Mouse (Mus musculus) limb, embryonic 13.5 days (tissue): ENCODE results near the gene H2-M10.3. TPM values are rescaled to one million over a fixed set of nuclear protein-coding genes. Genes with fewer than 3 reads are reported as not detected.
"Not testable (repeated sequence)": the region's sequence is repeated elsewhere in the genome, so short reads cannot be mapped to it uniquely, and the experiment has no call there.

Experiments used
- ATAC-seq: fragments of 200-750 bp; cut with Nextera tagmentation; 2 replicates; pipeline ENCODE4 v1.8.0; 2017; ENCODE audit warnings: low read depth, moderate number of reproducible peaks, moderate TSS enrichment; ENCODE audit not compliant: low FRiP score
- H3K27ac ChIP-seq: fragments of 300-500 bp; sonication (generic); 2 replicates; pipeline ENCODE4 v1.5.1; 2015; ENCODE audit warnings: inconsistent platforms, mild to moderate bottlenecking, moderate library complexity
- H3K27me3 ChIP-seq: fragments of 300-500 bp; sonication (generic); 2 replicates; pipeline ENCODE4 v1.6.1; 2015; ENCODE audit warnings: mild to moderate bottlenecking, inconsistent platforms
- H3K36me3 ChIP-seq: fragments of 300-500 bp; sonication (generic); 2 replicates; pipeline ENCODE4 v1.6.1; 2015; ENCODE audit warnings: inconsistent platforms, mild to moderate bottlenecking, moderate library complexity
- H3K4me1 ChIP-seq: fragments of 300-500 bp; sonication (generic); 2 replicates; pipeline ENCODE4 v1.6.1; 2015; ENCODE audit warnings: inconsistent platforms
- H3K4me2 ChIP-seq: fragments of 300-500 bp; sonication (generic); replicated peaks from 2 replicates; pipeline ENCODE4 v1.6.1; 2015; ENCODE audit warnings: inconsistent platforms, mild to moderate bottlenecking, moderate library complexity
- H3K4me3 ChIP-seq: fragments of 300-500 bp; sonication (generic); 2 replicates; pipeline ENCODE4 v1.5.1; 2015; ENCODE audit warnings: moderate library complexity, mild to moderate bottlenecking, inconsistent platforms
- H3K9ac ChIP-seq: fragments of 300-500 bp; sonication (generic); 2 replicates; pipeline ENCODE4 v1.6.1; 2015; ENCODE audit warnings: mild to moderate bottlenecking, inconsistent platforms
- H3K9me3 ChIP-seq: fragments of 300-500 bp; sonication (generic); 2 replicates; pipeline ENCODE4 v1.6.1; 2016; ENCODE audit warnings: inconsistent platforms
- WGBS: fragments of 180-500 bp; shearing (Covaris S2); methylation state at CpG from one replicate; pipeline ENCODE4 v1.1.7; 2015; 5-methylcytosine and 5-hydroxymethylcytosine counted together
- polyA plus RNA-seq: library from polyadenylated mRNA; unstranded; fragments of >200 nt; fragmentation: Nextera tagmentation; extraction: Ambion mirVana; gene quantifications from 2 replicates; pipeline ENCODE4 v1.2.1, GENCODE M21; 2015

Gene H2-M10.3
- polyA plus RNA-seq: not detected in 2 replicates

- H3K36me3 ChIP-seq, H3K4me3 ChIP-seq, H3K9ac ChIP-seq, H3K9me3 ChIP-seq, H3K27me3 ChIP-seq, H3K4me2 ChIP-seq, H3K4me1 ChIP-seq, H3K27ac ChIP-seq, ATAC-seq: not testable (repeated sequence)
- WGBS: 91% methylated on average over 2 of the region's 2 CpGs
These were observed at the start of gene H2-M10.3 for GRCm38 (mm10) chr17:36368317-36368716. Gene H2-M10.3 (minus strand): TSS chr17:36368417.

- H3K9ac ChIP-seq: no peak overlapping the region
- peaks cover 6% of the 10 kb centered on the region; the same call in 1 of the 2 replicates for H3K9me3 ChIP-seq
- H3K4me1 ChIP-seq: no peaks in the 10 kb centered on the region
- H3K4me3 ChIP-seq: no peak overlapping the region
- H3K27me3 ChIP-seq: no peaks in the 10 kb centered on the region
- WGBS: 56% methylated on average over 2 of the region's 2 CpGs
- H3K36me3 ChIP-seq: no peaks in the 10 kb centered on the region
- no peak overlapping the region for H3K27ac ChIP-seq
- H3K4me2 ChIP-seq: no peak overlapping the region
- no peak for ATAC-seq
These were observed 49.2 kb upstream of the H2-M10.3 start for GRCm38 (mm10) chr17:36417416-36417815.

GRCm38 (mm10) chr17:36415407-36415806, 47.2 kb upstream of the H2-M10.3 start:
- no peak overlapping the region for H3K4me2 ChIP-seq
- H3K4me3 ChIP-seq: no peak overlapping the region
- no peak overlapping the region for H3K9ac ChIP-seq
- WGBS: 58% methylated on average over 1 of the region's 1 CpGs
- H3K27ac ChIP-seq: no peak overlapping the region
- no peaks in the 10 kb centered on the region for H3K36me3 ChIP-seq
- H3K4me1 ChIP-seq: no peaks in the 10 kb centered on the region
- no peaks in the 10 kb centered on the region for H3K9me3 ChIP-seq
- no peaks in the 10 kb centered on the region for H3K27me3 ChIP-seq
- no peak for ATAC-seq

- no peaks in the 10 kb centered on the region for H3K9me3 ChIP-seq
- H3K9ac ChIP-seq: no peak overlapping the region
- no peaks in the 10 kb centered on the region for H3K4me1 ChIP-seq
- no peak overlapping the region for H3K4me2 ChIP-seq
- no peak for ATAC-seq
- H3K27me3 ChIP-seq: no peaks in the 10 kb centered on the region
- no peaks in the 10 kb centered on the region for H3K36me3 ChIP-seq
- WGBS: 89% methylated on average over 1 of the region's 1 CpGs
- H3K4me3 ChIP-seq: no peak overlapping the region
- no peak overlapping the region for H3K27ac ChIP-seq
These were observed 46.1 kb upstream of the H2-M10.3 start for GRCm38 (mm10) chr17:36414361-36414760.

- Histone ChIP-seq H3K27ac (no peak overlapping the region), H3K36me3 (no peaks in the 10 kb centered on the region), H3K9ac (no peak overlapping the region), H3K4me3 (no peak overlapping the region), H3K4me1 (no peaks in the 10 kb centered on the region), H3K27me3 (no peaks in the 10 kb centered on the region), H3K9me3 (no peaks in the 10 kb centered on the region), H3K4me2 (no peak overlapping the region)
- ATAC-seq: no peak
- WGBS: 73% methylated on average over 2 of the region's 2 CpGs
These were observed 21.7 kb upstream of the H2-M10.3 start for GRCm38 (mm10) chr17:36389907-36390306.

GRCm38 (mm10) chr17:36362404-36362803, 5.8 kb downstream of the H2-M10.3 start:
- H3K4me2 ChIP-seq, H3K27ac ChIP-seq, H3K4me1 ChIP-seq, H3K27me3 ChIP-seq, H3K36me3 ChIP-seq, H3K4me3 ChIP-seq, H3K9me3 ChIP-seq, ATAC-seq, H3K9ac ChIP-seq: not testable (repeated sequence)

GRCm38 (mm10) chr17:36357512-36357911, 10.7 kb downstream of the H2-M10.3 start:
- not testable (repeated sequence) for H3K9me3 ChIP-seq, H3K36me3 ChIP-seq, H3K4me3 ChIP-seq, H3K27ac ChIP-seq, H3K4me1 ChIP-seq, H3K9ac ChIP-seq, H3K27me3 ChIP-seq, ATAC-seq, H3K4me2 ChIP-seq

- H3K36me3 ChIP-seq: no peaks in the 10 kb centered on the region
- no peak for ATAC-seq
- no peak overlapping the region for H3K27ac ChIP-seq
- H3K27me3 ChIP-seq: no peaks in the 10 kb centered on the region
- no peak overlapping the region for H3K4me2 ChIP-seq
- H3K4me1 ChIP-seq: no peaks in the 10 kb centered on the region
- 24% methylated on average over 3 of the region's 3 CpGs for WGBS
- no peak overlapping the region for H3K9ac ChIP-seq
- H3K9me3 ChIP-seq: no peaks in the 10 kb centered on the region
- H3K4me3 ChIP-seq: no peak overlapping the region
These were observed 12.5 kb downstream of the H2-M10.3 start for GRCm38 (mm10) chr17:36355763-36356162.

GRCm38 (mm10) chr17:36355343-36355742, 12.9 kb downstream of the H2-M10.3 start:
- H3K27ac ChIP-seq, H3K27me3 ChIP-seq, H3K4me2 ChIP-seq, ATAC-seq, H3K36me3 ChIP-seq, H3K9me3 ChIP-seq, H3K4me1 ChIP-seq, H3K4me3 ChIP-seq, H3K9ac ChIP-seq: not testable (repeated sequence)

GRCm38 (mm10) chr17:36326055-36326454, 42.2 kb downstream of the H2-M10.3 start, which contains the start of gene H2-M10.1:
Gene H2-M10.1 (minus strand): TSS chr17:36326155.
- Histone ChIP-seq H3K36me3 (no peaks in the 10 kb centered on the region), H3K4me2 (no peak within 1 kb of the TSS), H3K9ac (no peak within 1 kb of the TSS), H3K27ac (no peak within 1 kb of the TSS), H3K4me3 (no peak within 1 kb of the TSS), H3K4me1 (no peaks in the 10 kb centered on the region), H3K9me3 (no peaks in the 10 kb centered on the region), H3K27me3 (no peaks in the 10 kb centered on the region)
- no peak for ATAC-seq
- WGBS: 90% methylated on average over 4 of the region's 4 CpGs

GRCm38 (mm10) chr17:36315689-36316253, 52.4 kb downstream of the H2-M10.3 start:
- peak overlapping the region; percentile 66 for H3K4me2 ChIP-seq
- peak overlapping the region; percentile 54 for H3K4me3 ChIP-seq
- H3K36me3 ChIP-seq: no peaks in the 10 kb centered on the region
- ATAC-seq: no peak
- no peaks in the 10 kb centered on the region for H3K27me3 ChIP-seq
- H3K9ac ChIP-seq: peak overlapping the region; percentile 59
- 0 out of 2 replicates have a peak, but pooled peaks cover 5% of the 10 kb centered on the region for H3K4me1 ChIP-seq
- no peaks in the 10 kb centered on the region for H3K9me3 ChIP-seq
- no peak overlapping the region for H3K27ac ChIP-seq
- 12% methylated on average over 5 of the region's 5 CpGs for WGBS

- peak overlapping the region; percentile 66 for H3K4me2 ChIP-seq
- no peaks in the 10 kb centered on the region for H3K27me3 ChIP-seq
- WGBS: 0% methylated on average over 19 of the region's 19 CpGs
- no peaks in the 10 kb centered on the region for H3K9me3 ChIP-seq
- H3K4me3 ChIP-seq: peak overlapping the region; percentile 54
- H3K36me3 ChIP-seq: no peaks in the 10 kb centered on the region
- 0 out of 2 replicates have a peak, but pooled peaks cover 5% of the 10 kb centered on the region for H3K4me1 ChIP-seq
- peak overlapping the region; percentile 59 for H3K9ac ChIP-seq
- ATAC-seq: peak; percentile 61
- no peak overlapping the region for H3K27ac ChIP-seq
These were observed 53.1 kb downstream of the H2-M10.3 start for GRCm38 (mm10) chr17:36315041-36315688.
